Mouse (Mus musculus) testis, adult 2 months (tissue): ENCODE measurements around the gene Ofd1. TPM values are rescaled to one million over a fixed set of nuclear protein-coding genes. Genes with fewer than 3 reads are reported as not detected.

Source experiments
- H3K27ac ChIP-seq: fragments of 200-500 bp; 2 replicates; pipeline ENCODE4 v1.5.1; 2012; ENCODE audit warnings: low read depth, low read length; ENCODE audit not compliant: control insufficient read depth, insufficient read depth
- H3K27me3 ChIP-seq: fragments of 200-500 bp; 2 replicates; pipeline ENCODE4 v1.6.1; 2012; ENCODE audit warnings: mild to moderate bottlenecking, low read length, moderate library complexity; ENCODE audit not compliant: control insufficient read depth, insufficient read depth
- H3K36me3 ChIP-seq: fragments of 200-500 bp; 2 replicates; pipeline ENCODE4 v1.6.1; 2012; ENCODE audit warnings: mild to moderate bottlenecking, low read length; ENCODE audit not compliant: control insufficient read depth, insufficient read depth
- H3K4me1 ChIP-seq: fragments of 200-500 bp; 2 replicates; pipeline ENCODE4 v1.6.1; 2012; ENCODE audit warnings: low read length; ENCODE audit not compliant: control insufficient read depth, insufficient read depth
- H3K4me3 ChIP-seq: fragments of 200-500 bp; 2 replicates; pipeline ENCODE4 v1.5.1; 2012; ENCODE audit warnings: low read depth, mild to moderate bottlenecking, low read length, moderate library complexity, mixed read lengths; ENCODE audit not compliant: control insufficient read depth
- CTCF ChIP-seq: fragments of 200-500 bp; IDR thresholded peaks from 2 replicates; pipeline ENCODE4 v1.5.1; 2012; ENCODE audit warnings: low read depth, mild to moderate bottlenecking, inconsistent platforms, low read length, moderate library complexity; ENCODE audit not compliant: control insufficient read depth, insufficient read depth, insufficient replicate concordance
- POLR2A ChIP-seq: fragments of 200-500 bp; IDR thresholded peaks from 2 replicates; pipeline ENCODE4 v1.6.1; 2012; ENCODE audit warnings: low read depth, mild to moderate bottlenecking, inconsistent platforms, low read length, moderate library complexity; ENCODE audit not compliant: control insufficient read depth
- polyA plus RNA-seq: library from polyadenylated mRNA; depleted of rRNA; stranded (reverse); fragments of >200 nt; gene quantifications from 2 replicates; pipeline ENCODE4 v1.2.3, GENCODE M21; 2012; rRNA removed

Ofd1 gene
- polyA plus RNA-seq, 1 experiment: 1.2 TPM

DNA sequence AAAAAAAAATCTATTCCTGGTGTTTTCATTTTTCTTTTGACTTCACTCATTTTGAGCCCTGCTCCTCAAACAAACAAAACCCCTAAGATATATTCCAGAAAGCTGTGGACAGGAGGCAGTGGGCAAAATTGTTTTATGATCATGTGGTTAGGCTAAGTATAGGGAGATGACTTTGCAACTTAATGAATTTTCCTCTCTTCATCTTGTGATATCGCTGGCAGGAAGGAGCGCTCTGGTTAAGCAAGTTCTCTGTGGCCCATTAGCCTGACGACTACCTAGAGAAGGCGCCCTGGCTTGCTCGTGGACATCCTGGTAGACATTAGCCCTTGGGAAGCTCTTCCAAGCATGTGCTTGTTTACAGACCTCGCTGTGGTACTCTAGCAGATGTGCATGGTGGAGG, 98.7 kb downstream of the Ofd1 start:
- Histone ChIP-seq H3K36me3 (no peaks in the 10 kb centered on the region), H3K4me3 (no peak overlapping the region), H3K27me3 (no peaks in the 10 kb centered on the region), H3K4me1 (no peaks in the 10 kb centered on the region), H3K27ac (no peak overlapping the region)
- TF ChIP-seq POLR2A: no peak
- no peak for TF ChIP-seq CTCF

Other genes starting within 250 kb of the Ofd1 start
- gene Gpm6b, start 201.8 kb downstream of the Ofd1 start, polyA plus RNA-seq: 9.5 and 12.8 TPM in 2 replicates
- 1.2 and 1.9 TPM in 2 replicates for gene Trappc2, start 130 bp downstream of the Ofd1 start, polyA plus RNA-seq
- gene Rab9, start 39.2 kb upstream of the Ofd1 start, polyA plus RNA-seq: 3.0 and 3.8 TPM in 2 replicates
- gene Tceanc, start 77.9 kb upstream of the Ofd1 start, polyA plus RNA-seq: 0.32 and 0.41 TPM in 2 replicates
- gene Egfl6, start 145.0 kb upstream of the Ofd1 start, polyA plus RNA-seq: 0.23 and 0.28 TPM in 2 replicates